Mouse (Mus musculus): Measurements from ENCODE around the gene Lima1.

The Lima1 gene

GRCm38 (mm10) chr15:99867654-99868053 lies 7.6 kb downstream of the Lima1 start:
- in situ Hi-C loops (cut with MboI, MseI) = no loop called here

DNA sequence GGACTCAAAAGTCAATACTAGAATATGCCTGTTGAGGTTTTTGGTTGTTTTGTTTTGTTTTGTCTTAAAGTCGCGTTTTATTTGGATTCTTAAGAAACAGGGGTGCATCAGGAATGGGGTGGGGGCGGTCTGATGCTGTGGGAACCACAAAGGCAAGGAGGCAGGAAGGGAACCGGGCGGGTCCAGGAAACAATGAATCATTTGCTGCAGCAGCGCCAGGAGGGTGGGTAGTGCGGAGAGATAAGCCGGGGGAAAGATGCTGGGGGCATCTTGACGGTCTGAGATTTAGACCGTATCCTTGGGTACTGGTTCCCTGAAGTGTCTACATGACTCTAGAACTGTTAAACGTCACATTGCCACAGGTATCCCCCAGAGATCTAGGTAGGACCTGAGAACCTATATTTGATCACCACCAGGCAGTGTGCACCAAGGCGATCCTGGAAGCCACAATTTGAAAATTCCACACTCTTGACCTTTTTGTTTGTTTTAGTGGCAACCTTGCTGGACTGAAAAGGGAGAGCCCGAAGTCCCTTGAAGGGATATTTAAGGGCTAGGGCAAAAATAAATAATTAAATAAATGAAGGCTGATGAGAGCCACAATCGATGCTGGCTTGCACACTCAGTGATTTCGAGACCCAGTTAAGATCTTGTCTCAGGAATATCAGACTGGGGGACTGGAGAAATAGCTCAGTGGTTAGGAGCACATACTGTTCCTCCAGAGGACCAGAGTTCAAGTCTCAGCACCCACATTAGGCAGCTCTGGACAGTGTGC lies 8.6 kb downstream of the Lima1 start:
- in situ Hi-C loops (cut with MboI, MseI) = no loop called here

DNA sequence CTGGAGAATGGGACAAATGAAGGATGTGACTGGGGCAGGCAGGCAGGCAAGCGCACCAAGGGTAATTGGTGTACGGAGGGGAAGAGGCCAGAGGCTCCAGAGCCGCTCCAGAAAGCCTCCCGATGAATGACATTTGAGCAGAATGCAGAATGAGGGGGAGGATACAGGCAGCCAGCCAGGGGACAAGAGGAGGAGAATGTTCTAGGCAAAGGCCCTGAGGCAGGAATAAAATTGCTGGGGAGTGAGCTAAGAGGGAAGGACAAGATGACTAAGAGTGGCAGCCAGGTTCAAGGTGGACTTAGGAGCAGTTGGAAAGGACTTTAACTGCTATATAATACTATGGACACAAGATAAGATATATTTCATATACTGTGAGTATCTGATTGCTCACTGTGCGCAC lies 9.3 kb downstream of the Lima1 start:
- in situ Hi-C loops (cut with MboI, MseI) = no loop called here

- in situ Hi-C loops (cut with MboI, MseI) = no loop called here
Observed at GRCm38 (mm10) chr15:99865494-99865941, 9.7 kb downstream of the Lima1 start.

- in situ Hi-C loops (cut with MboI, MseI) = no loop called here
Observed at GRCm38 (mm10) chr15:99865046-99865445, 10.2 kb downstream of the Lima1 start.

DNA sequence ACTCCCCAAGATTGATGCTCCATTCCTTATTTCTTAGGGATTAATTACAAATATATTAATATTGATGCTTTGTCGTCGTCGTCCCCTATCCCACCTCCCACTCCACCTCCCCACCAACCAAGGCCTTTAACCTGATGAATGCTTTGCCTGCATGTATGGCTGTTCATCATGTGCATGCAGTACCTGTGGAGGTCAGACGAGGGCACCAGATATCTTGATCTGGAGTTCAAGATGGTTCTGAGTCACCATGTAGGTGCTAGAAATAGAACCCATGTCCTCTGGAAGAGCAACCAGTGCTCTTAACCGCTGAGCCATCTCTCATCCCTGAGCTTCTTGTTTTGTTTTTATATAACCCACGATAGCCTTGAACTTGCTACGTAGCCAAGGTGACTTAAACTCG lies 11.5 kb downstream of the Lima1 start:
- in situ Hi-C loops (cut with MboI, MseI) = no loop called here

- in situ Hi-C loops (cut with MboI, MseI) = no loop called here
Observed at GRCm38 (mm10) chr15:99863358-99863757, 11.9 kb downstream of the Lima1 start.

DNA sequence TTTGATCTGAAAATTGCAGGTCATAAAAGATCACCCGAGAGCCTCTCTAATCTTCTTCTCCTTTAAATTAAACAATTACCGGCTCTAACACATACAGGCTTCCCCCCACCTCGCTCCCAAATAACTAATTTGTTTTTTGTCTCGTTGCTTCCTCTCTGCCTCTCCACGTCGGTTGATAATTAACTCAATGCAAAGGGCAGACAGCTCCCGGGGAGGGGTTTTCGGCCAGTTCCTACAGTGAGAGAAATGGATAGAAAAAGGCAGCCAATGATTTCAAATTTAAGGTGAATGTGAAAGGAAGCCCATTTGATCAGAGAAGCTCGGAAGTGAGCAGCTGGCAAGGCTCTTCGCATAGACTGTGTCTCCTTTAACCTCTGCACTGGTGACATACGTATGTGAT lies 12.8 kb downstream of the Lima1 start:
- in situ Hi-C loops (cut with MboI, MseI) = no loop called here

GRCm38 (mm10) chr15:99861955-99862354 lies 13.3 kb downstream of the Lima1 start:
- in situ Hi-C loops (cut with MboI, MseI) = no loop called here

GRCm38 (mm10) chr15:99861536-99861935 lies 13.7 kb downstream of the Lima1 start:
- in situ Hi-C loops (cut with MboI, MseI) = no loop called here

GRCm38 (mm10) chr15:99859644-99860392 lies 15.4 kb downstream of the Lima1 start:
- in situ Hi-C loops (cut with MboI, MseI) = no loop called here

- in situ Hi-C loops (cut with MboI, MseI) = no loop called here
Observed at GRCm38 (mm10) chr15:99857479-99857878, 17.8 kb downstream of the Lima1 start.

GRCm38 (mm10) chr15:99855119-99855518 lies 20.1 kb downstream of the Lima1 start:
- in situ Hi-C loops (cut with MboI, MseI) = no loop called here

DNA sequence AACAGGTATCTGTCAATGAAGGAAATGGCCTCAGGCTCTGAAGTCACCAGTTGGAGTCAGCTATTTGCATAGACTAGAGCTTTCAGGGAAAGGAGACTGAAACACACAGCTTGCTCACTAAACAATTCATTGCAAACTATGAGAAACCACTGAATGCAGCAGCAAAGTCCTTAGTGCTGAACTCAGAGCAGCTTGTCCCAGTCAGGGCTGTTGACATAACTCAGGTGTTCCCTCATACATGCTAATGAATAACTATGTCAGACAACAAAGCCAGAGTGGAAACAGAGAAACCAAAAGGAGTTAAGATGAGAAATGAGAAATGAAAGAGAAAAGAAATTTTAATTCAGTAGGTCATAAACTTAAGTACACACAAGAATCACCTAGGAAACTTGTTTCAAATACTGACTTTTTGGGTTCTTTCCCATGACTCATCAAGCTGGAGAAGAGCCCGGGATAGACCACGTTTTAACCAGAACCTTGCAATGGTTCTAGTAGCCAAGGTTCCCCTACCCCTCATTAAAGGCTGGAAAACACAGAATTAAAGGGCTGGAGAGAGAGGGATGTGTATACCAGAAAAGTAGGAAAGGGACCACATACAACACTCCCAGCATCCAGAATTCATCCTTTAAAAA lies 22.5 kb downstream of the Lima1 start:
- in situ Hi-C loops (cut with MboI, MseI) = no loop called here

DNA sequence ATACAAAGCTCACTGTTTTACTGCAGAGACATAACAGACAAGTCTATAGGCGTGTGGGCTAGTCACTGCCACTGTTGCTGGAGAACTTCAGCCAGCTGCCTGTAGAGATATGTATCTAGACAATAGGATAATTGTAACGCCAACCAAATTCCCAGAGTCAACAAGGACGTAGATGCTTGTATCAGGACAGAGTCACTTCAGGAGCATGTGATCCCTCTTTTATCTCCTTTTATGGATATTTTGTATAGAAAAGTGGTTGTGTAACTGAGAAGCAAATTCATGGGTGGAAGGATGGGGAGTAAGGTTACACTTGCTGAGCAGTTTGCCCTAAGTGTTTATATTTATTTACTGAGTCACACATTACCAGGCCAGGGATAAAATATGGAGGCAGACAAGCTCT lies 25.0 kb downstream of the Lima1 start:
- in situ Hi-C loops (cut with MboI, MseI) = no loop called here

- in situ Hi-C loops (cut with MboI, MseI) = no loop called here
Observed at GRCm38 (mm10) chr15:99847937-99848336, 27.3 kb downstream of the Lima1 start.

- in situ Hi-C loops (cut with MboI, MseI) = no loop called here
Observed at GRCm38 (mm10) chr15:99847207-99847881, 27.9 kb downstream of the Lima1 start.

DNA sequence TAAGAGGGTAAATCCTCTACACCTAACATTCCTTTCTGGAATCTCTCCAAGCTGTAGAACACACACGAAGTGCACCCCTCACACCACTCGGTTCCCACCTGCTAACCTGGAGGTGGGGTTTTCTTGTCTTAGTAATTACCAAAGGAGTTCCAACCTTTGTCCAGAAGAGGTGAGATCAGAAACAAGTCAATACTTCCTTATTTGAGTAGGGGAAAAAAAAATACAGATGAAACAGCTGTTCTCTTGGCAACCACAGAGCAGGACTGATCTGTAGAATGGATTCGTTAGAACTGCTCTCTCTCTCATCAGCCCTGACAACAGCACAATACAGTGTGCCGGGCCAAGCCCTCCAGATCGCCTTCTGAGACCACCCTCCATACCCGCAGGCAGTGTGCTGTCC lies 28.6 kb downstream of the Lima1 start:
- in situ Hi-C loops (cut with MboI, MseI) = no loop called here

GRCm38 (mm10) chr15:99843856-99844255 lies 31.4 kb downstream of the Lima1 start:
- in situ Hi-C loops (cut with MboI, MseI) = no loop called here

DNA sequence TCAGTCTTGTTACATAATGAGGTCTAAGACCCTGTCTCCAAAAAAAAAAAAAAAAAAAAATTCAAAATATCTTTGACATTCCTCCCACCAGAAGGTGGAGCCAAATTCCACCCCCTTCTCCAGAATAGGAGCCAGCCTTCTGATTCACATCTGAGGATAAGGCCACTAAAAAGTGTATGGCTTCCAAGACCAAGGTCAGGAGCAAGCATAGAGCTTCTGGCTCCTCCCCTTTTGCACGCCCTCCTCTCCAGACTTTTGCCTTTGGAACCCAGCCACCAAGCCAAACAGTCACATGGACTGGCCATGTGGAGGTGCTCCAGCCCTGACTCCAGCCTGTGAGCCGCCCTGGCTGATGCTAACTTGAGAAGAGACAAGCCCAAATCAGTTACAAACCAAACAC lies 35.3 kb downstream of the Lima1 start:
- in situ Hi-C loops (cut with MboI, MseI) = no loop called here

GRCm38 (mm10) chr15:99839165-99839840 lies 36.0 kb downstream of the Lima1 start:
- in situ Hi-C loops (cut with MboI, MseI) = no loop called here
